Mouse (Mus musculus) heart, embryonic 15.5 days (tissue): ENCODE data around the gene Tff3. TPM values are rescaled to one million over a fixed set of nuclear protein-coding genes. Genes with fewer than 3 reads are reported as not detected.

Source experiments
- ATAC-seq: fragments of 200-750 bp; cut with Nextera tagmentation; replicated peaks from 2 replicates; pipeline ENCODE4 v1.8.0; 2017; ENCODE audit warnings: low read depth, moderate TSS enrichment; ENCODE audit not compliant: insufficient number of reproducible peaks, insufficient read depth, low FRiP score
- H3K27ac ChIP-seq: fragments of 300-500 bp; sonication (generic); 2 replicates; pipeline ENCODE4 v1.5.1; 2015; ENCODE audit warnings: mild to moderate bottlenecking, inconsistent platforms
- H3K27me3 ChIP-seq: fragments of 300-500 bp; sonication (generic); 2 replicates; pipeline ENCODE4 v1.6.1; 2015; ENCODE audit warnings: inconsistent platforms
- H3K36me3 ChIP-seq: fragments of 300-500 bp; sonication (generic); 2 replicates; pipeline ENCODE4 v1.6.1; 2015; ENCODE audit warnings: mild to moderate bottlenecking, inconsistent platforms
- H3K4me1 ChIP-seq: fragments of 300-500 bp; sonication (generic); replicated peaks from 2 replicates; pipeline ENCODE4 v1.6.1; 2015; ENCODE audit warnings: inconsistent platforms
- H3K4me2 ChIP-seq: fragments of 300-500 bp; sonication (generic); 2 replicates; pipeline ENCODE4 v1.6.1; 2015; ENCODE audit warnings: inconsistent platforms, mild to moderate bottlenecking, moderate library complexity
- H3K4me3 ChIP-seq: fragments of 300-500 bp; sonication (generic); 2 replicates; pipeline ENCODE4 v1.5.1; 2015; ENCODE audit warnings: mild to moderate bottlenecking, inconsistent platforms
- H3K9ac ChIP-seq: fragments of 300-500 bp; sonication (generic); 2 replicates; pipeline ENCODE4 v1.6.1; 2015; ENCODE audit warnings: mild to moderate bottlenecking, inconsistent platforms
- H3K9me3 ChIP-seq: fragments of 300-500 bp; sonication (generic); replicated peaks from 2 replicates; pipeline ENCODE4 v1.6.1; 2016; ENCODE audit warnings: inconsistent platforms
- WGBS: fragments of 180-500 bp; shearing (Covaris S2); methylation state at CpG from one replicate; pipeline ENCODE4 v1.1.7; 2015; ENCODE audit warnings: mixed read lengths; 5-methylcytosine and 5-hydroxymethylcytosine counted together
- polyA plus RNA-seq: library from polyadenylated mRNA; unstranded; fragments of >200 nt; fragmentation: Nextera tagmentation; extraction: Ambion mirVana; gene quantifications from 2 replicates; pipeline ENCODE4 v1.2.1, GENCODE M21; 2015

Gene Tff3
- polyA plus RNA-seq = 0.43 TPM in 1 of 2 replicates, not detected in the other

- Histone ChIP-seq H3K4me1 (no peaks in the 10 kb centered on the region), H3K36me3 (no peaks in the 10 kb centered on the region), H3K9me3 (no peaks in the 10 kb centered on the region), H3K27me3 (peaks cover 11% of the 10 kb centered on the region; the same call in 1 of the 2 replicates), H3K9ac (no peak within 1 kb of the TSS), H3K4me2 (no peak within 1 kb of the TSS), H3K4me3 (no peak within 1 kb of the TSS), H3K27ac (no peak within 1 kb of the TSS)
- no peak for ATAC-seq
- WGBS = 46% methylated on average over 2 of the region's 2 CpGs
Observed at GRCm38 (mm10) chr17:31129452-31129851, at the start of gene Tff3. Gene Tff3 (minus strand): TSS chr17:31129646.

GRCm38 (mm10) chr17:31176321-31176720, 46.9 kb upstream of the Tff3 start:
- Histone ChIP-seq H3K4me2 (no peak overlapping the region), H3K36me3 (no peaks in the 10 kb centered on the region), H3K27ac (no peak overlapping the region), H3K27me3 (no peaks in the 10 kb centered on the region), H3K9me3 (no peaks in the 10 kb centered on the region), H3K4me3 (no peak overlapping the region), H3K9ac (no peak overlapping the region), H3K4me1 (no peaks in the 10 kb centered on the region)
- 79% methylated on average over 4 of the region's 4 CpGs for WGBS
- ATAC-seq = no peak

GRCm38 (mm10) chr17:31169796-31170195, 40.4 kb upstream of the Tff3 start:
- Histone ChIP-seq H3K4me2 (no peak overlapping the region), H3K36me3 (no peaks in the 10 kb centered on the region), H3K27me3 (no peaks in the 10 kb centered on the region), H3K4me3 (no peak overlapping the region), H3K9me3 (no peaks in the 10 kb centered on the region), H3K4me1 (no peaks in the 10 kb centered on the region), H3K27ac (no peak overlapping the region), H3K9ac (no peak overlapping the region)
- whole genome bisulfite sequencing = 72% methylated on average over 5 of the region's 5 CpGs
- no peak for ATAC-seq

GRCm38 (mm10) chr17:31165127-31165526, 35.7 kb upstream of the Tff3 start, which contains the start of gene Tff1:
Gene Tff1 (minus strand): TSS chr17:31165277.
- no peaks in the 10 kb centered on the region for H3K4me1 ChIP-seq
- no peaks in the 10 kb centered on the region for H3K36me3 ChIP-seq
- H3K4me2 ChIP-seq = no peak within 1 kb of the TSS
- no peak within 1 kb of the TSS for H3K9ac ChIP-seq
- H3K9me3 ChIP-seq = no peaks in the 10 kb centered on the region
- no peak within 1 kb of the TSS for H3K4me3 ChIP-seq
- no peaks in the 10 kb centered on the region for H3K27me3 ChIP-seq
- H3K27ac ChIP-seq = no peak within 1 kb of the TSS
- WGBS = 60% methylated on average over 6 of the region's 6 CpGs
- ATAC-seq = no peak

- WGBS = 72% methylated on average over 2 of the region's 2 CpGs
- Histone ChIP-seq H3K27me3 (no peaks in the 10 kb centered on the region), H3K9me3 (no peaks in the 10 kb centered on the region), H3K4me3 (no peak overlapping the region), H3K36me3 (no peaks in the 10 kb centered on the region), H3K9ac (no peak overlapping the region), H3K4me2 (no peak overlapping the region), H3K4me1 (no peaks in the 10 kb centered on the region), H3K27ac (no peak overlapping the region)
- no peak for ATAC-seq
Observed at GRCm38 (mm10) chr17:31163821-31164220, 34.4 kb upstream of the Tff3 start.

GRCm38 (mm10) chr17:31162607-31163006, 33.2 kb upstream of the Tff3 start:
- Histone ChIP-seq H3K27me3 (no peaks in the 10 kb centered on the region), H3K4me1 (no peaks in the 10 kb centered on the region), H3K27ac (no peak overlapping the region), H3K9ac (no peak overlapping the region), H3K4me3 (no peak overlapping the region), H3K36me3 (no peaks in the 10 kb centered on the region), H3K9me3 (no peaks in the 10 kb centered on the region), H3K4me2 (no peak overlapping the region)
- no peak for ATAC-seq
- 73% methylated on average over 12 of the region's 12 CpGs for WGBS

- Histone ChIP-seq H3K9me3 (no peaks in the 10 kb centered on the region), H3K4me1 (no peaks in the 10 kb centered on the region), H3K27ac (no peak overlapping the region), H3K36me3 (no peaks in the 10 kb centered on the region), H3K9ac (no peak overlapping the region), H3K4me3 (no peak overlapping the region), H3K27me3 (no peaks in the 10 kb centered on the region), H3K4me2 (no peak overlapping the region)
- WGBS = 85% methylated on average over 4 of the region's 4 CpGs
- ATAC-seq = no peak
Observed at GRCm38 (mm10) chr17:31160291-31160690, 30.8 kb upstream of the Tff3 start.

GRCm38 (mm10) chr17:31157921-31158320, 28.5 kb upstream of the Tff3 start:
- no peak overlapping the region for H3K4me2 ChIP-seq
- H3K27me3 ChIP-seq = no peaks in the 10 kb centered on the region
- H3K4me1 ChIP-seq = no peaks in the 10 kb centered on the region
- ATAC-seq = no peak
- WGBS = 70% methylated on average over 6 of the region's 6 CpGs
- no peak overlapping the region for H3K27ac ChIP-seq
- no peaks in the 10 kb centered on the region for H3K36me3 ChIP-seq
- no peaks in the 10 kb centered on the region for H3K9me3 ChIP-seq
- no peak overlapping the region for H3K9ac ChIP-seq
- no peak overlapping the region for H3K4me3 ChIP-seq

- WGBS = 51% methylated on average over 8 of the region's 8 CpGs
- Histone ChIP-seq H3K4me2 (no peak overlapping the region), H3K4me3 (no peak overlapping the region), H3K27ac (no peak overlapping the region), H3K27me3 (no peaks in the 10 kb centered on the region), H3K36me3 (no peaks in the 10 kb centered on the region), H3K9me3 (no peaks in the 10 kb centered on the region), H3K4me1 (no peaks in the 10 kb centered on the region), H3K9ac (no peak overlapping the region)
- ATAC-seq = no peak
Observed at GRCm38 (mm10) chr17:31153785-31154184, 24.3 kb upstream of the Tff3 start.

GRCm38 (mm10) chr17:31152966-31153499, 23.6 kb upstream of the Tff3 start:
- WGBS = 62% methylated on average over 9 of the region's 9 CpGs
- no peaks in the 10 kb centered on the region for H3K27me3 ChIP-seq
- H3K9ac ChIP-seq = no peak overlapping the region
- H3K4me2 ChIP-seq = no peak overlapping the region
- no peak overlapping the region for H3K27ac ChIP-seq
- H3K4me1 ChIP-seq = no peaks in the 10 kb centered on the region
- H3K36me3 ChIP-seq = no peaks in the 10 kb centered on the region
- no peak for ATAC-seq
- no peak overlapping the region for H3K4me3 ChIP-seq
- no peaks in the 10 kb centered on the region for H3K9me3 ChIP-seq

- Histone ChIP-seq H3K9ac (no peak overlapping the region), H3K27me3 (no peaks in the 10 kb centered on the region), H3K4me3 (no peak overlapping the region), H3K9me3 (no peaks in the 10 kb centered on the region), H3K27ac (no peak overlapping the region), H3K4me2 (no peak overlapping the region), H3K4me1 (no peaks in the 10 kb centered on the region), H3K36me3 (no peaks in the 10 kb centered on the region)
- 71% methylated on average over 5 of the region's 5 CpGs for WGBS
- no peak for ATAC-seq
Observed at GRCm38 (mm10) chr17:31152512-31152911, 23.1 kb upstream of the Tff3 start.

- Histone ChIP-seq H3K4me2 (no peak overlapping the region), H3K27me3 (no peaks in the 10 kb centered on the region), H3K36me3 (no peaks in the 10 kb centered on the region), H3K9me3 (no peaks in the 10 kb centered on the region), H3K4me3 (no peak overlapping the region), H3K9ac (no peak overlapping the region), H3K4me1 (no peaks in the 10 kb centered on the region), H3K27ac (no peak overlapping the region)
- ATAC-seq = no peak
- WGBS = 71% methylated on average over 9 of the region's 9 CpGs
Observed at GRCm38 (mm10) chr17:31145998-31146397, 16.6 kb upstream of the Tff3 start.
